Mouse (Mus musculus) MEL (cell line): ENCODE measurements around the gene Apbb2.

Experiments
- HCFC1 ChIP-seq: IDR thresholded peaks from 2 replicates; pipeline ENCODE4 v1.6.1; 2012; ENCODE audit warnings: low read depth, mild to moderate bottlenecking, inconsistent platforms, low read length, improper control_type of control experiment, moderate library complexity
- POLR2A ChIP-seq, 2 experiments: IDR thresholded peaks; 2 replicates each; pipeline ENCODE4 v1.6.1; 2011 to 2012; ENCODE audit warnings: low read length in 2 of 2, mild to moderate bottlenecking in 2 of 2, control low read depth in 1 of 2, improper control_type of control experiment in 1 of 2, low read depth in 1 of 2, moderate library complexity in 1 of 2; ENCODE audit not compliant: control insufficient read depth in 1 of 2, insufficient read depth in 1 of 2, poor library complexity in 1 of 2
- TBP ChIP-seq: IDR thresholded peaks from 2 replicates; pipeline ENCODE4 v1.8.0; 2011; ENCODE audit warnings: low read depth, low read length, improper control_type of control experiment

- TF ChIP-seq POLR2A (IDR thresholded peaks at IDR 0.05; ENCODE audit: control insufficient read depth in 1 of 2, insufficient read depth in 1 of 2, low read depth in 1 of 2, low read length in 2 of 2, poor library complexity in 1 of 2) (no peak), TBP (no peak), HCFC1 (no peak)
Observed at GRCm38 (mm10) chr5:66326395-66326794, 292.2 kb downstream of the Apbb2 start.
